Mouse (Mus musculus): ENCODE data around the gene B130006D01Rik. TPM values are rescaled to one million over a fixed set of nuclear protein-coding genes. Genes with fewer than 3 reads are reported as not detected.

Gene B130006D01Rik
- polyA plus RNA-seq, 1 experiment from 2014 or later = 0.31 TPM

GRCm38 (mm10) chr11:95700778-95701739 is 22.3 kb upstream of the B130006D01Rik start:
- peak; percentile 96 for TF ChIP-seq EP300 (IDR thresholded peaks at IDR 0.05; ENCODE audit: low read depth)
- no peak for TF ChIP-seq CTCF (IDR thresholded peaks at IDR 0.05; ENCODE audit: low read depth)
- 67% methylated on average over 13 of the region's 13 CpGs for WGBS (ENCODE audit: insufficient replicate concordance)
- H3K9ac ChIP-seq (replicated peaks) = 0 out of 2 replicates have a peak overlapping the region, but pooled peaks have one; percentile 5

GRCm38 (mm10) chr11:95704032-95704969 is 19.1 kb upstream of the B130006D01Rik start:
- H3K4me3 ChIP-seq (ENCODE audit: low read depth, low read length) = no peak overlapping the region
- DNase-seq (no peak), ATAC-seq (no peak)
- no peak for TF ChIP-seq CTCF (IDR thresholded peaks at IDR 0.05; ENCODE audit: low read depth)
- H3K4me2 ChIP-seq (ENCODE audit: low read depth, low read length) = no peak overlapping the region
- H3K27me3 ChIP-seq (ENCODE audit: insufficient read depth, low read length) = no peaks in the 10 kb centered on the region
- no peak overlapping the region for H3K27ac ChIP-seq (ENCODE audit: low read depth)
- WGBS (ENCODE audit: insufficient replicate concordance) = 73% methylated on average over 12 of the region's 12 CpGs
- peaks cover 13% of the 10 kb centered on the region for H3K4me1 ChIP-seq (ENCODE audit: insufficient read depth)
- H3K9me3 ChIP-seq (ENCODE audit: low read length) = no peaks in the 10 kb centered on the region
- no peak overlapping the region for H3K9ac ChIP-seq (replicated peaks)
- H3K36me3 ChIP-seq (replicated peaks; ENCODE audit: insufficient read depth, low read length) = no peaks in the 10 kb centered on the region

More at GRCm38 (mm10) chr11:95700778-95701739, 22.3 kb upstream of the B130006D01Rik start:
- Histone ChIP-seq H3K4me3 (ENCODE audit: low read depth, low read length) (no peak overlapping the region), H3K9me3 (ENCODE audit: low read length) (no peaks in the 10 kb centered on the region), H3K4me2 (ENCODE audit: low read depth, low read length) (0 out of 2 replicates have a peak overlapping the region, but pooled peaks have one; percentile 6), H3K27me3 (ENCODE audit: insufficient read depth, low read length) (no peaks in the 10 kb centered on the region), H3K27ac (ENCODE audit: low read depth) (peak overlapping the region; percentile 66), H3K4me1 (ENCODE audit: insufficient read depth) (peaks cover 6% of the 10 kb centered on the region), H3K36me3 (replicated peaks; ENCODE audit: insufficient read depth, low read length) (no peaks in the 10 kb centered on the region)
- DNase-seq (no peak), ATAC-seq (peak; percentile 81)

GRCm38 (mm10) chr11:95704970-95705330 is 18.4 kb upstream of the B130006D01Rik start:
- 58% methylated on average over 4 of the region's 4 CpGs for WGBS (ENCODE audit: insufficient replicate concordance)

GRCm38 (mm10) chr11:95709534-95710040 is 13.8 kb upstream of the B130006D01Rik start:
- TF ChIP-seq CTCF (IDR thresholded peaks at IDR 0.05; ENCODE audit: low read depth) = no peak
- no peak for TF ChIP-seq EP300 (IDR thresholded peaks at IDR 0.05; ENCODE audit: low read depth)
- Histone ChIP-seq H3K27me3 (ENCODE audit: insufficient read depth, low read length) (no peaks in the 10 kb centered on the region), H3K4me3 (ENCODE audit: low read depth, low read length) (no peak overlapping the region), H3K9ac (replicated peaks) (no peak overlapping the region), H3K9me3 (ENCODE audit: low read length) (no peaks in the 10 kb centered on the region), H3K4me2 (ENCODE audit: low read depth, low read length) (no peak overlapping the region), H3K4me1 (ENCODE audit: insufficient read depth) (peaks cover 16% of the 10 kb centered on the region), H3K27ac (ENCODE audit: low read depth) (no peak overlapping the region), H3K36me3 (replicated peaks; ENCODE audit: insufficient read depth, low read length) (no peaks in the 10 kb centered on the region)
- no peak for DNase-seq
- WGBS (ENCODE audit: insufficient replicate concordance) = 77% methylated on average over 6 of the region's 6 CpGs
- ATAC-seq = no peak

More at GRCm38 (mm10) chr11:95704970-95705330, 18.4 kb upstream of the B130006D01Rik start:
- Histone ChIP-seq H3K27me3 (ENCODE audit: insufficient read depth, low read length) (no peaks in the 10 kb centered on the region), H3K27ac (ENCODE audit: low read depth) (no peak overlapping the region), H3K36me3 (replicated peaks; ENCODE audit: insufficient read depth, low read length) (no peaks in the 10 kb centered on the region), H3K9me3 (ENCODE audit: low read length) (no peaks in the 10 kb centered on the region), H3K9ac (replicated peaks) (no peak overlapping the region), H3K4me3 (ENCODE audit: low read depth, low read length) (no peak overlapping the region), H3K4me2 (ENCODE audit: low read depth, low read length) (no peak overlapping the region), H3K4me1 (ENCODE audit: insufficient read depth) (peaks cover 13% of the 10 kb centered on the region)
- no peak for TF ChIP-seq EP300 (IDR thresholded peaks at IDR 0.05; ENCODE audit: low read depth)
- no peak for TF ChIP-seq CTCF (IDR thresholded peaks at IDR 0.05; ENCODE audit: low read depth)
- ATAC-seq = no peak
- no peak for DNase-seq

- H3K4me3 ChIP-seq (ENCODE audit: low read depth, low read length) = no peak overlapping the region
- no peak overlapping the region for H3K9ac ChIP-seq (replicated peaks)
- peaks cover 24% of the 10 kb centered on the region for H3K4me1 ChIP-seq (ENCODE audit: insufficient read depth)
- no peaks in the 10 kb centered on the region for H3K9me3 ChIP-seq (ENCODE audit: low read length)
- DNase-seq (no peak), ATAC-seq (no peak)
- no peaks in the 10 kb centered on the region for H3K27me3 ChIP-seq (ENCODE audit: insufficient read depth, low read length)
- TF ChIP-seq CTCF (IDR thresholded peaks at IDR 0.05; ENCODE audit: low read depth) (no peak), EP300 (IDR thresholded peaks at IDR 0.05; ENCODE audit: low read depth) (no peak)
- no peaks in the 10 kb centered on the region for H3K36me3 ChIP-seq (replicated peaks; ENCODE audit: insufficient read depth, low read length)
- H3K27ac ChIP-seq (ENCODE audit: low read depth) = no peak overlapping the region
- WGBS (ENCODE audit: insufficient replicate concordance) = 67% methylated on average over 7 of the region's 7 CpGs
- no peak overlapping the region for H3K4me2 ChIP-seq (ENCODE audit: low read depth, low read length)
Observed at GRCm38 (mm10) chr11:95710478-95710877, 12.9 kb upstream of the B130006D01Rik start.
